Mouse (Mus musculus): ENCODE results near the gene Sobp. TPM values are rescaled to one million over a fixed set of nuclear protein-coding genes. Genes with fewer than 3 reads are reported as not detected.
A peak's percentile ranks its signal among the peaks of the same experiment; 100 is the strongest.

Gene Sobp
- polyA plus RNA-seq, 1 experiment from 2014 or later, result 6.8 TPM

GRCm38 (mm10) chr10:43106616-43107015, 67.7 kb downstream of the Sobp start:
- no peaks in the 10 kb centered on the region for H3K4me1 ChIP-seq
- H3K27me3 ChIP-seq, result no peaks in the 10 kb centered on the region
- no peak overlapping the region for H3K27ac ChIP-seq
- no peak overlapping the region for H3K9ac ChIP-seq
- no peaks in the 10 kb centered on the region for H3K36me3 ChIP-seq
- no peak for ATAC-seq (ENCODE audit: insufficient number of reproducible peaks, insufficient read depth, low FRiP score, low TSS enrichment)
- no peaks in the 10 kb centered on the region for H3K9me3 ChIP-seq
- H3K4me2 ChIP-seq (replicated peaks), result no peak overlapping the region
- 76% methylated on average over 8 of the region's 8 CpGs for WGBS
- no peak overlapping the region for H3K4me3 ChIP-seq

- 39% methylated on average over 7 of the region's 7 CpGs for WGBS
- H3K4me3 ChIP-seq, result no peak overlapping the region
- no peaks in the 10 kb centered on the region for H3K36me3 ChIP-seq
- H3K4me2 ChIP-seq (replicated peaks), result no peak overlapping the region
- ATAC-seq (ENCODE audit: insufficient number of reproducible peaks, insufficient read depth, low FRiP score, low TSS enrichment), result no peak
- H3K27ac ChIP-seq, result no peak overlapping the region
- no peaks in the 10 kb centered on the region for H3K27me3 ChIP-seq
- H3K4me1 ChIP-seq, result no peaks in the 10 kb centered on the region
- no peak overlapping the region for H3K9ac ChIP-seq
- no peaks in the 10 kb centered on the region for H3K9me3 ChIP-seq
These were observed 68.1 kb downstream of the Sobp start for GRCm38 (mm10) chr10:43106196-43106595.

GRCm38 (mm10) chr10:43100513-43100912, 73.8 kb downstream of the Sobp start:
- Histone ChIP-seq H3K36me3 (no peaks in the 10 kb centered on the region), H3K4me3 (no peak overlapping the region), H3K27ac (no peak overlapping the region), H3K4me1 (peaks cover 13% of the 10 kb centered on the region), H3K9ac (no peak overlapping the region), H3K4me2 (replicated peaks) (no peak overlapping the region), H3K9me3 (no peaks in the 10 kb centered on the region), H3K27me3 (no peaks in the 10 kb centered on the region)
- 63% methylated on average over 5 of the region's 5 CpGs for WGBS
- no peak for ATAC-seq (ENCODE audit: insufficient number of reproducible peaks, insufficient read depth, low FRiP score, low TSS enrichment)

GRCm38 (mm10) chr10:43099229-43099628, 75.1 kb downstream of the Sobp start:
- peaks cover 18% of the 10 kb centered on the region for H3K4me1 ChIP-seq
- H3K27me3 ChIP-seq, result no peaks in the 10 kb centered on the region
- H3K36me3 ChIP-seq, result no peaks in the 10 kb centered on the region
- no peak overlapping the region for H3K4me2 ChIP-seq (replicated peaks)
- ATAC-seq (ENCODE audit: insufficient number of reproducible peaks, insufficient read depth, low FRiP score, low TSS enrichment), result no peak
- no peak overlapping the region for H3K27ac ChIP-seq
- H3K9ac ChIP-seq, result no peak overlapping the region
- H3K4me3 ChIP-seq, result no peak overlapping the region
- WGBS, result 85% methylated on average over 6 of the region's 6 CpGs
- H3K9me3 ChIP-seq, result no peaks in the 10 kb centered on the region

- no peak overlapping the region for H3K27ac ChIP-seq
- 48% methylated on average over 8 of the region's 8 CpGs for WGBS
- H3K4me1 ChIP-seq, result peaks cover 18% of the 10 kb centered on the region
These were observed 76.6 kb downstream of the Sobp start for GRCm38 (mm10) chr10:43097755-43098154.

GRCm38 (mm10) chr10:43096614-43097013, 77.7 kb downstream of the Sobp start:
- Histone ChIP-seq H3K4me1 (peaks cover 18% of the 10 kb centered on the region), H3K9ac (no peak overlapping the region), H3K27ac (no peak overlapping the region), H3K27me3 (no peaks in the 10 kb centered on the region), H3K4me2 (replicated peaks) (no peak overlapping the region), H3K36me3 (no peaks in the 10 kb centered on the region), H3K9me3 (no peaks in the 10 kb centered on the region), H3K4me3 (no peak overlapping the region)
- ATAC-seq (ENCODE audit: insufficient number of reproducible peaks, insufficient read depth, low FRiP score, low TSS enrichment), result no peak
- 82% methylated on average over 4 of the region's 4 CpGs for WGBS

More at GRCm38 (mm10) chr10:43097755-43098154, 76.6 kb downstream of the Sobp start:
- Histone ChIP-seq H3K9me3 (no peaks in the 10 kb centered on the region), H3K9ac (no peak overlapping the region), H3K27me3 (no peaks in the 10 kb centered on the region), H3K36me3 (no peaks in the 10 kb centered on the region), H3K4me3 (no peak overlapping the region), H3K4me2 (replicated peaks) (no peak overlapping the region)
- ATAC-seq (ENCODE audit: insufficient number of reproducible peaks, insufficient read depth, low FRiP score, low TSS enrichment), result no peak

GRCm38 (mm10) chr10:43094537-43094936, 79.8 kb downstream of the Sobp start:
- Histone ChIP-seq H3K27me3 (no peaks in the 10 kb centered on the region), H3K9me3 (no peaks in the 10 kb centered on the region), H3K4me2 (replicated peaks) (no peak overlapping the region), H3K4me1 (peaks cover 15% of the 10 kb centered on the region), H3K9ac (no peak overlapping the region), H3K4me3 (no peak overlapping the region), H3K27ac (0 out of 2 replicates have a peak overlapping the region, but pooled peaks have one; percentile 3), H3K36me3 (peaks cover 2% of the 10 kb centered on the region; the same call in 1 of the 2 replicates)
- 24% methylated on average over 5 of the region's 5 CpGs for WGBS
- ATAC-seq (ENCODE audit: insufficient number of reproducible peaks, insufficient read depth, low FRiP score, low TSS enrichment), result no peak

- H3K4me1 ChIP-seq, result peaks cover 14% of the 10 kb centered on the region
- no peak overlapping the region for H3K4me2 ChIP-seq (replicated peaks)
- no peak overlapping the region for H3K9ac ChIP-seq
- no peaks in the 10 kb centered on the region for H3K9me3 ChIP-seq
- H3K4me3 ChIP-seq, result no peak overlapping the region
- H3K27me3 ChIP-seq, result no peaks in the 10 kb centered on the region
- 83% methylated on average over 10 of the region's 10 CpGs for WGBS
- H3K36me3 ChIP-seq, result peaks cover 4% of the 10 kb centered on the region; the same call in 1 of the 2 replicates
- no peak overlapping the region for H3K27ac ChIP-seq
- ATAC-seq (ENCODE audit: insufficient number of reproducible peaks, insufficient read depth, low FRiP score, low TSS enrichment), result no peak
These were observed 80.9 kb downstream of the Sobp start for GRCm38 (mm10) chr10:43093440-43093839.

GRCm38 (mm10) chr10:43090040-43090439, 84.3 kb downstream of the Sobp start:
- Histone ChIP-seq H3K9ac (no peak overlapping the region), H3K27me3 (no peaks in the 10 kb centered on the region), H3K27ac (no peak overlapping the region), H3K36me3 (peaks cover 12% of the 10 kb centered on the region), H3K4me3 (no peak overlapping the region), H3K4me2 (replicated peaks) (no peak overlapping the region), H3K9me3 (no peaks in the 10 kb centered on the region), H3K4me1 (0 out of 2 replicates have a peak, but pooled peaks cover 6% of the 10 kb centered on the region)
- 87% methylated on average over 3 of the region's 3 CpGs for WGBS
- no peak for ATAC-seq (ENCODE audit: insufficient number of reproducible peaks, insufficient read depth, low FRiP score, low TSS enrichment)

GRCm38 (mm10) chr10:43087421-43087820, 86.9 kb downstream of the Sobp start:
- no peak for ATAC-seq (ENCODE audit: insufficient number of reproducible peaks, insufficient read depth, low FRiP score, low TSS enrichment)

GRCm38 (mm10) chr10:43086888-43087287, 87.4 kb downstream of the Sobp start:
- H3K9ac ChIP-seq, result no peak overlapping the region
- H3K4me1 ChIP-seq, result no peaks in the 10 kb centered on the region
- ATAC-seq (ENCODE audit: insufficient number of reproducible peaks, insufficient read depth, low FRiP score, low TSS enrichment), result no peak
- no peak overlapping the region for H3K4me2 ChIP-seq (replicated peaks)
- no peak overlapping the region for H3K27ac ChIP-seq
- no peak overlapping the region for H3K4me3 ChIP-seq
- no peaks in the 10 kb centered on the region for H3K9me3 ChIP-seq
- no peaks in the 10 kb centered on the region for H3K27me3 ChIP-seq
- 89% methylated on average over 6 of the region's 6 CpGs for WGBS
- peaks cover 12% of the 10 kb centered on the region for H3K36me3 ChIP-seq

More at GRCm38 (mm10) chr10:43087421-43087820, 86.9 kb downstream of the Sobp start:
- Histone ChIP-seq H3K36me3 (peaks cover 12% of the 10 kb centered on the region), H3K4me2 (replicated peaks) (no peak overlapping the region), H3K27ac (no peak overlapping the region), H3K4me3 (no peak overlapping the region), H3K4me1 (no peaks in the 10 kb centered on the region), H3K27me3 (no peaks in the 10 kb centered on the region), H3K9ac (no peak overlapping the region), H3K9me3 (no peaks in the 10 kb centered on the region)
- 82% methylated on average over 2 of the region's 2 CpGs for WGBS

GRCm38 (mm10) chr10:43084087-43084366, 90.3 kb downstream of the Sobp start:
- Histone ChIP-seq H3K4me3 (no peak overlapping the region), H3K9ac (no peak overlapping the region), H3K4me2 (replicated peaks) (no peak overlapping the region), H3K9me3 (no peaks in the 10 kb centered on the region), H3K27me3 (no peaks in the 10 kb centered on the region), H3K27ac (no peak overlapping the region), H3K4me1 (no peaks in the 10 kb centered on the region), H3K36me3 (peaks cover 8% of the 10 kb centered on the region; the same call in 1 of the 2 replicates)
- no peak for ATAC-seq (ENCODE audit: insufficient number of reproducible peaks, insufficient read depth, low FRiP score, low TSS enrichment)
- WGBS, result 53% methylated on average over 6 of the region's 6 CpGs

All from embryonic facial prominence, embryonic 12.5 days (tissue).